Mouse (Mus musculus) heart, adult 9 months (tissue): ENCODE data around the gene Vmn1r155.
"Not testable (repeated sequence)": the region's sequence is repeated elsewhere in the genome, so short reads cannot be mapped to it uniquely, and the experiment has no call there.

Experiments used
- DNase-seq, 2 experiments: peaks; one replicate each; pipeline ENCODE4 v3.0.0; 2022; ENCODE audit warnings: low spot score in 2 of 2

The Vmn1r155 gene

GRCm38 (mm10) chr7:22657718-22658117, at the start of gene Vmn1r155:
Gene Vmn1r155 (plus strand): TSS chr7:22658018.
- DNase-seq: not testable (repeated sequence)

GRCm38 (mm10) chr7:22692217-22692616, 34.4 kb downstream of the Vmn1r155 start, which contains the start of gene Gm8693:
Gene Gm8693 (minus strand): TSS chr7:22692317.
- not testable (repeated sequence) for DNase-seq
